Mouse (Mus musculus) heart, embryonic 15.5 days (tissue): ENCODE measurements around the gene Ampd2. TPM values are rescaled to one million over a fixed set of nuclear protein-coding genes. Genes with fewer than 3 reads are reported as not detected.

Experiments used
- ATAC-seq: fragments of 200-750 bp; cut with Nextera tagmentation; replicated peaks from 2 replicates; pipeline ENCODE4 v1.8.0; 2017; ENCODE audit warnings: low read depth, moderate TSS enrichment; ENCODE audit not compliant: insufficient number of reproducible peaks, insufficient read depth, low FRiP score
- H3K27ac ChIP-seq: fragments of 300-500 bp; sonication (generic); 2 replicates; pipeline ENCODE4 v1.5.1; 2015; ENCODE audit warnings: mild to moderate bottlenecking, inconsistent platforms
- H3K27me3 ChIP-seq: fragments of 300-500 bp; sonication (generic); 2 replicates; pipeline ENCODE4 v1.6.1; 2015; ENCODE audit warnings: inconsistent platforms
- H3K36me3 ChIP-seq: fragments of 300-500 bp; sonication (generic); 2 replicates; pipeline ENCODE4 v1.6.1; 2015; ENCODE audit warnings: mild to moderate bottlenecking, inconsistent platforms
- H3K4me1 ChIP-seq: fragments of 300-500 bp; sonication (generic); replicated peaks from 2 replicates; pipeline ENCODE4 v1.6.1; 2015; ENCODE audit warnings: inconsistent platforms
- H3K4me2 ChIP-seq: fragments of 300-500 bp; sonication (generic); 2 replicates; pipeline ENCODE4 v1.6.1; 2015; ENCODE audit warnings: inconsistent platforms, mild to moderate bottlenecking, moderate library complexity
- H3K4me3 ChIP-seq: fragments of 300-500 bp; sonication (generic); 2 replicates; pipeline ENCODE4 v1.5.1; 2015; ENCODE audit warnings: mild to moderate bottlenecking, inconsistent platforms
- H3K9ac ChIP-seq: fragments of 300-500 bp; sonication (generic); 2 replicates; pipeline ENCODE4 v1.6.1; 2015; ENCODE audit warnings: mild to moderate bottlenecking, inconsistent platforms
- H3K9me3 ChIP-seq: fragments of 300-500 bp; sonication (generic); replicated peaks from 2 replicates; pipeline ENCODE4 v1.6.1; 2016; ENCODE audit warnings: inconsistent platforms
- WGBS: fragments of 180-500 bp; shearing (Covaris S2); methylation state at CpG from one replicate; pipeline ENCODE4 v1.1.7; 2015; ENCODE audit warnings: mixed read lengths; 5-methylcytosine and 5-hydroxymethylcytosine counted together
- polyA plus RNA-seq: library from polyadenylated mRNA; unstranded; fragments of >200 nt; fragmentation: Nextera tagmentation; extraction: Ambion mirVana; gene quantifications from 2 replicates; pipeline ENCODE4 v1.2.1, GENCODE M21; 2015

The Ampd2 gene
- polyA plus RNA-seq, 1 experiment from 2014 or later, result 22.5 TPM

GRCm38 (mm10) chr3:108084767-108085270 lies 1.6 kb downstream of the Ampd2 start:
- WGBS, result 13% methylated on average over 13 of the region's 13 CpGs
- H3K4me3 ChIP-seq, result peak overlapping the region; percentile 77
- peak overlapping the region; percentile 93 for H3K27ac ChIP-seq
- peaks cover 68% of the 10 kb centered on the region for H3K4me1 ChIP-seq
- no peak for ATAC-seq
- peak overlapping the region; percentile 91 for H3K4me2 ChIP-seq
- no peaks in the 10 kb centered on the region for H3K27me3 ChIP-seq
- no peaks in the 10 kb centered on the region for H3K36me3 ChIP-seq
- no peaks in the 10 kb centered on the region for H3K9me3 ChIP-seq
- H3K9ac ChIP-seq, result peak overlapping the region; percentile 81

- no peak overlapping the region for H3K27ac ChIP-seq
- ATAC-seq, result no peak
Measured at GRCm38 (mm10) chr3:108083904-108084407, 2.5 kb downstream of the Ampd2 start.

GRCm38 (mm10) chr3:108083161-108083560 lies 3.3 kb downstream of the Ampd2 start:
- peak overlapping the region; percentile 49; the same call in 1 of the 2 replicates for H3K27ac ChIP-seq
- no peak overlapping the region for H3K4me3 ChIP-seq
- H3K27me3 ChIP-seq, result no peaks in the 10 kb centered on the region
- H3K9me3 ChIP-seq, result no peaks in the 10 kb centered on the region
- no peak for ATAC-seq
- peak overlapping the region; percentile 32; the same call in 1 of the 2 replicates for H3K9ac ChIP-seq
- peaks cover 58% of the 10 kb centered on the region for H3K4me1 ChIP-seq
- peaks cover 9% of the 10 kb centered on the region; the same call in 1 of the 2 replicates for H3K36me3 ChIP-seq
- H3K4me2 ChIP-seq, result no peak overlapping the region
- 17% methylated on average over 2 of the region's 2 CpGs for WGBS

More at GRCm38 (mm10) chr3:108083904-108084407, 2.5 kb downstream of the Ampd2 start:
- H3K9ac ChIP-seq, result no peak overlapping the region
- no peaks in the 10 kb centered on the region for H3K9me3 ChIP-seq
- no peaks in the 10 kb centered on the region for H3K27me3 ChIP-seq
- peak overlapping the region; percentile 91 for H3K4me2 ChIP-seq
- H3K4me3 ChIP-seq, result peak overlapping the region; percentile 77; the same call in 1 of the 2 replicates
- WGBS, result 57% methylated on average over 4 of the region's 4 CpGs
- peaks cover 4% of the 10 kb centered on the region; the same call in 1 of the 2 replicates for H3K36me3 ChIP-seq
- peaks cover 61% of the 10 kb centered on the region for H3K4me1 ChIP-seq

GRCm38 (mm10) chr3:108082251-108082875 lies 4.1 kb downstream of the Ampd2 start:
- H3K4me3 ChIP-seq, result peak overlapping the region; percentile 17

DNA sequence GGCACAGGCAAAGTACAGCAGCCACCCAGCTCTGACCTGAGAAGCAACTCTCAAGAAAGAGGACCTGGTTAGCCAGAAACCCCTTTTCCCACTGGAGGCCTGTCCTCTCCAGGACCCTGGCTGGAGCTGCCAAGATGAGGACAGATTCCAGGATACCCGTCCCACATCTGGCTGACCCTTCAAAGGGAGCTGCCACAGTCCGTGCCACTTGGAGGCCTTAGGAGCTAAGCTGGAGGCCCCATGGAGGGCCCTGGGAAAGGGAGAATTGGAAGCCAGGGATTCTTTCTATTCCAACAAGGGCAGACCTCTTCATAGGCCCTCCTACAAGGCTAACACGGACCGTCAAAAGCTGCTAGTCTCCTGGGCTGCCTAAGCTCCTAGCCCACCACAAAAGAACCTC lies 4.8 kb downstream of the Ampd2 start:
- Histone ChIP-seq H3K36me3 (peaks cover 19% of the 10 kb centered on the region), H3K9ac (peak overlapping the region; percentile 31), H3K27me3 (no peaks in the 10 kb centered on the region), H3K4me3 (peak overlapping the region; percentile 17; the same call in 1 of the 2 replicates), H3K27ac (peak overlapping the region; percentile 49), H3K9me3 (no peaks in the 10 kb centered on the region), H3K4me2 (peak overlapping the region; percentile 30), H3K4me1 (peaks cover 48% of the 10 kb centered on the region)
- 22% methylated on average over 4 of the region's 4 CpGs for WGBS
- no peak for ATAC-seq

More at GRCm38 (mm10) chr3:108082251-108082875, 4.1 kb downstream of the Ampd2 start:
- Histone ChIP-seq H3K27ac (peak overlapping the region; percentile 49), H3K4me1 (peaks cover 55% of the 10 kb centered on the region), H3K27me3 (no peaks in the 10 kb centered on the region), H3K9me3 (no peaks in the 10 kb centered on the region), H3K4me2 (peak overlapping the region; percentile 30; the same call in 1 of the 2 replicates), H3K9ac (peak overlapping the region; percentile 32), H3K36me3 (peaks cover 12% of the 10 kb centered on the region)
- 75% methylated on average over 1 of the region's 1 CpGs for WGBS
- no peak for ATAC-seq

GRCm38 (mm10) chr3:108076836-108077235 lies 9.6 kb downstream of the Ampd2 start:
- H3K27ac ChIP-seq, result no peak overlapping the region
- no peaks in the 10 kb centered on the region for H3K9me3 ChIP-seq
- ATAC-seq, result no peak
- no peaks in the 10 kb centered on the region for H3K27me3 ChIP-seq
- H3K4me3 ChIP-seq, result no peak overlapping the region
- WGBS, result 90% methylated on average over 9 of the region's 9 CpGs
- peaks cover 41% of the 10 kb centered on the region for H3K36me3 ChIP-seq
- H3K4me1 ChIP-seq, result peaks cover 12% of the 10 kb centered on the region
- H3K9ac ChIP-seq, result no peak overlapping the region
- no peak overlapping the region for H3K4me2 ChIP-seq

- WGBS, result 71% methylated on average over 10 of the region's 10 CpGs
- no peak for ATAC-seq
- Histone ChIP-seq H3K27me3 (no peaks in the 10 kb centered on the region), H3K27ac (no peak overlapping the region), H3K9me3 (no peaks in the 10 kb centered on the region), H3K9ac (no peak overlapping the region), H3K4me2 (no peak overlapping the region), H3K4me3 (no peak overlapping the region), H3K4me1 (peaks cover 12% of the 10 kb centered on the region), H3K36me3 (peaks cover 32% of the 10 kb centered on the region)
Measured at GRCm38 (mm10) chr3:108072983-108073569, 13.4 kb downstream of the Ampd2 start.

- no peaks in the 10 kb centered on the region for H3K27me3 ChIP-seq
- no peak overlapping the region for H3K4me2 ChIP-seq
- H3K4me1 ChIP-seq, result peaks cover 12% of the 10 kb centered on the region
- WGBS, result 60% methylated on average over 10 of the region's 10 CpGs
- no peak overlapping the region for H3K4me3 ChIP-seq
- ATAC-seq, result no peak
- no peaks in the 10 kb centered on the region for H3K9me3 ChIP-seq
- H3K27ac ChIP-seq, result no peak overlapping the region
- H3K9ac ChIP-seq, result no peak overlapping the region
- peaks cover 11% of the 10 kb centered on the region for H3K36me3 ChIP-seq
Measured at GRCm38 (mm10) chr3:108070295-108071293, 15.9 kb downstream of the Ampd2 start.

GRCm38 (mm10) chr3:108069231-108069870 lies 17.1 kb downstream of the Ampd2 start:
- H3K4me2 ChIP-seq, result peak overlapping the region; percentile 52
- no peaks in the 10 kb centered on the region for H3K36me3 ChIP-seq
- no peaks in the 10 kb centered on the region for H3K27me3 ChIP-seq
- no peaks in the 10 kb centered on the region for H3K9me3 ChIP-seq
- peaks cover 12% of the 10 kb centered on the region for H3K4me1 ChIP-seq
- H3K4me3 ChIP-seq, result peak overlapping the region; percentile 25
- no peak overlapping the region; the same call in 1 of the 2 replicates for H3K27ac ChIP-seq
- ATAC-seq, result 0 out of 2 replicates have a peak, but pooled peaks have one; percentile 17
- WGBS, result 40% methylated on average over 13 of the region's 13 CpGs
- H3K9ac ChIP-seq, result no peak overlapping the region

DNA sequence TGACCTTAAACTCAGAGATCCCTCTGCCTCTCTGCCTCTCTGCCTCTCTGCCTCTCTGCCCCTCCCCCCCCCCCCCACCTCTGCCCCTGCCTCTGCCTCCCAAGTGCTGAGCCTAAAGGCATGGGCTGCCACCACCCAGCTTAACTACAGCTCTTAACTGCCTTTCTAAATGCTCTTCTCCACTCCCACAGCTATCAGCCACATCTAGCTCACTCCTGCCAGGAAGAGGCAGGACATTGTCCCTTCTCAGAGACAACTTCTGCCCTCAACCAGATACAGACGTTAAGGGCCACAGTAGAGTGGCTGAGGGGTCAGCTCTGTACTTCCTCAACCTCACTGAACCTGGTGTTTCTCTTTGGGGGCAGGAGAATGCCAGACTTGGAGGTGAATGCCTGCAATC lies 17.6 kb downstream of the Ampd2 start:
- H3K9me3 ChIP-seq, result no peaks in the 10 kb centered on the region
- no peak overlapping the region; the same call in 1 of the 2 replicates for H3K27ac ChIP-seq
- no peak overlapping the region; the same call in 1 of the 2 replicates for H3K4me2 ChIP-seq
- H3K27me3 ChIP-seq, result no peaks in the 10 kb centered on the region
- 4% methylated on average over 1 of the region's 1 CpGs for WGBS
- H3K4me1 ChIP-seq, result peaks cover 12% of the 10 kb centered on the region
- no peak overlapping the region for H3K4me3 ChIP-seq
- no peak overlapping the region for H3K9ac ChIP-seq
- no peak for ATAC-seq
- H3K36me3 ChIP-seq, result no peaks in the 10 kb centered on the region
